Mouse (Mus musculus): ENCODE measurements around the gene Nme9. TPM values are rescaled to one million over a fixed set of nuclear protein-coding genes. Genes with fewer than 3 reads are reported as not detected.

Gene Nme9
- polyA plus RNA-seq, 1 experiment: not detected

GRCm38 (mm10) chr9:99441647-99442433 is 9.4 kb upstream of the Nme9 start:
- Histone ChIP-seq H3K36me3 (ENCODE audit: control insufficient read depth, insufficient read depth) (no peaks in the 10 kb centered on the region), H3ac (ENCODE audit: control insufficient read depth, insufficient read length) (no peak overlapping the region), H3K4me2 (ENCODE audit: low read depth) (no peak overlapping the region), H3K4me3 (no peak overlapping the region), H3K79me2 (ENCODE audit: control insufficient read depth, insufficient read depth) (no peaks in the 10 kb centered on the region), H3K27me3 (ENCODE audit: control insufficient read depth, insufficient read depth, insufficient read length) (no peaks in the 10 kb centered on the region)
- TF ChIP-seq REST (IDR thresholded peaks at IDR 0.05; ENCODE audit: insufficient read depth, insufficient read length) (peak; percentile 17), TCF12 (IDR thresholded peaks at IDR 0.05; ENCODE audit: insufficient read depth, poor library complexity, severe bottlenecking) (no peak), E2F4 (IDR thresholded peaks at IDR 0.05; ENCODE audit: insufficient read depth) (no peak), MYOD1 (IDR thresholded peaks at IDR 0.05; ENCODE audit: control insufficient read depth in 1 of 3, insufficient read length in 2 of 3, low read depth in 2 of 3) (no peak), MYOG (IDR thresholded peaks at IDR 0.05; ENCODE audit: control insufficient read depth in 1 of 3, insufficient read depth in 1 of 3, insufficient read length in 2 of 3, low read depth in 2 of 3) (peak in 1 of 3 experiments; percentile 8), POLR2AphosphoS2 (IDR thresholded peaks at IDR 0.05; ENCODE audit: insufficient read length, low read depth) (no peak), USF1 (IDR thresholded peaks at IDR 0.05; ENCODE audit: low read depth) (no peak), POLR2A (IDR thresholded peaks at IDR 0.05; ENCODE audit: insufficient read length, low read depth) (no peak), CEBPB (IDR thresholded peaks at IDR 0.05; ENCODE audit: insufficient read depth, poor library complexity, severe bottlenecking) (no peak), TCF3 (IDR thresholded peaks at IDR 0.05; ENCODE audit: insufficient read length, low read depth) (no peak), MAX (IDR thresholded peaks at IDR 0.05; ENCODE audit: low read depth) (no peak), SRF (IDR thresholded peaks at IDR 0.05; ENCODE audit: control insufficient read depth, insufficient read length, low read depth) (no peak)

GRCm38 (mm10) chr9:99444590-99445178 is 6.6 kb upstream of the Nme9 start:
- Histone ChIP-seq H3ac (ENCODE audit: control insufficient read depth, insufficient read length) (no peak overlapping the region), H3K4me3 (no peak overlapping the region), H3K36me3 (ENCODE audit: control insufficient read depth, insufficient read depth) (no peaks in the 10 kb centered on the region), H3K79me2 (ENCODE audit: control insufficient read depth, insufficient read depth) (no peaks in the 10 kb centered on the region), H3K27me3 (ENCODE audit: control insufficient read depth, insufficient read depth, insufficient read length) (no peaks in the 10 kb centered on the region), H3K4me2 (ENCODE audit: low read depth) (peak overlapping the region; percentile 40)
- TF ChIP-seq TCF3 (IDR thresholded peaks at IDR 0.05; ENCODE audit: insufficient read length, low read depth): no peak
- TF ChIP-seq TCF12 (IDR thresholded peaks at IDR 0.05; ENCODE audit: insufficient read depth, poor library complexity, severe bottlenecking): no peak

- no peak overlapping the region for H3ac ChIP-seq (ENCODE audit: control insufficient read depth, insufficient read length)
- H3K4me3 ChIP-seq: no peak overlapping the region
- no peaks in the 10 kb centered on the region for H3K36me3 ChIP-seq (ENCODE audit: control insufficient read depth, insufficient read depth)
- H3K27me3 ChIP-seq (ENCODE audit: control insufficient read depth, insufficient read depth, insufficient read length): peaks cover 5% of the 10 kb centered on the region
- TF ChIP-seq CEBPB (IDR thresholded peaks at IDR 0.05; ENCODE audit: insufficient read depth, poor library complexity, severe bottlenecking): no peak
- no peak for TF ChIP-seq TCF12 (IDR thresholded peaks at IDR 0.05; ENCODE audit: insufficient read depth, poor library complexity, severe bottlenecking)
- no peak for TF ChIP-seq POLR2AphosphoS2 (IDR thresholded peaks at IDR 0.05; ENCODE audit: insufficient read length, low read depth)
- TF ChIP-seq TCF3 (IDR thresholded peaks at IDR 0.05; ENCODE audit: insufficient read length, low read depth): no peak
- TF ChIP-seq USF1 (IDR thresholded peaks at IDR 0.05; ENCODE audit: low read depth): no peak
- no peak for TF ChIP-seq MYOG (IDR thresholded peaks at IDR 0.05; ENCODE audit: control insufficient read depth in 1 of 3, insufficient read depth in 1 of 3, insufficient read length in 2 of 3, low read depth in 2 of 3)
- no peaks in the 10 kb centered on the region for H3K79me2 ChIP-seq (ENCODE audit: control insufficient read depth, insufficient read depth)
- no peak overlapping the region for H3K4me2 ChIP-seq (ENCODE audit: low read depth)
Measured at GRCm38 (mm10) chr9:99446259-99446658, 5.0 kb upstream of the Nme9 start.

- H3K27me3 ChIP-seq (ENCODE audit: control insufficient read depth, insufficient read depth, insufficient read length): peaks cover 6% of the 10 kb centered on the region
- H3K4me3 ChIP-seq: no peak overlapping the region
- H3ac ChIP-seq (ENCODE audit: control insufficient read depth, insufficient read length): no peak overlapping the region
- peak overlapping the region; percentile 42 for H3K4me2 ChIP-seq (ENCODE audit: low read depth)
- no peaks in the 10 kb centered on the region for H3K79me2 ChIP-seq (ENCODE audit: control insufficient read depth, insufficient read depth)
- no peaks in the 10 kb centered on the region for H3K36me3 ChIP-seq (ENCODE audit: control insufficient read depth, insufficient read depth)
- TF ChIP-seq USF1 (IDR thresholded peaks at IDR 0.05; ENCODE audit: low read depth): no peak
- TF ChIP-seq TCF3 (IDR thresholded peaks at IDR 0.05; ENCODE audit: insufficient read length, low read depth): no peak
- TF ChIP-seq MAX (IDR thresholded peaks at IDR 0.05; ENCODE audit: low read depth): no peak
- no peak for TF ChIP-seq TCF12 (IDR thresholded peaks at IDR 0.05; ENCODE audit: insufficient read depth, poor library complexity, severe bottlenecking)
- TF ChIP-seq POLR2AphosphoS2 (IDR thresholded peaks at IDR 0.05; ENCODE audit: insufficient read length, low read depth): no peak
- no peak for TF ChIP-seq REST (IDR thresholded peaks at IDR 0.05; ENCODE audit: insufficient read depth, insufficient read length)
- no peak for TF ChIP-seq SRF (IDR thresholded peaks at IDR 0.05; ENCODE audit: control insufficient read depth, insufficient read length, low read depth)
- TF ChIP-seq POLR2A (IDR thresholded peaks at IDR 0.05; ENCODE audit: insufficient read length, low read depth): no peak
- no peak for TF ChIP-seq E2F4 (IDR thresholded peaks at IDR 0.05; ENCODE audit: insufficient read depth)
- no peak for TF ChIP-seq MYOD1 (IDR thresholded peaks at IDR 0.05; ENCODE audit: control insufficient read depth in 1 of 3, insufficient read length in 2 of 3, low read depth in 2 of 3)
- TF ChIP-seq MYOG (IDR thresholded peaks at IDR 0.05; ENCODE audit: control insufficient read depth in 1 of 3, insufficient read depth in 1 of 3, insufficient read length in 2 of 3, low read depth in 2 of 3): no peak
- no peak for TF ChIP-seq CEBPB (IDR thresholded peaks at IDR 0.05; ENCODE audit: insufficient read depth, poor library complexity, severe bottlenecking)
Measured at GRCm38 (mm10) chr9:99447323-99447722, 4.0 kb upstream of the Nme9 start.

Measured in myocyte (in vitro differentiated cells).